Mouse (Mus musculus) lung, adult 2 months (tissue): ENCODE measurements at regions not wholly inside any gene's neighbourhood (a gene's known extent, or its start where the extent isn't known, plus 50 kb on each side); places are given as distances from the start of the nearest gene placed in this dataset.

Experiments used
- CTCF ChIP-seq: fragments of 200-500 bp; IDR thresholded peaks from 2 replicates; pipeline ENCODE4 v1.5.1; 2011; ENCODE audit warnings: mild to moderate bottlenecking, low read length, control low read depth; ENCODE audit not compliant: insufficient read depth
- POLR2A ChIP-seq: fragments of 200-500 bp; IDR thresholded peaks from 2 replicates; pipeline ENCODE4 v1.6.1; 2011; ENCODE audit warnings: low read depth, mild to moderate bottlenecking, control low read depth, low read length, borderline replicate concordance; ENCODE audit errors: extremely low read depth

DNA sequence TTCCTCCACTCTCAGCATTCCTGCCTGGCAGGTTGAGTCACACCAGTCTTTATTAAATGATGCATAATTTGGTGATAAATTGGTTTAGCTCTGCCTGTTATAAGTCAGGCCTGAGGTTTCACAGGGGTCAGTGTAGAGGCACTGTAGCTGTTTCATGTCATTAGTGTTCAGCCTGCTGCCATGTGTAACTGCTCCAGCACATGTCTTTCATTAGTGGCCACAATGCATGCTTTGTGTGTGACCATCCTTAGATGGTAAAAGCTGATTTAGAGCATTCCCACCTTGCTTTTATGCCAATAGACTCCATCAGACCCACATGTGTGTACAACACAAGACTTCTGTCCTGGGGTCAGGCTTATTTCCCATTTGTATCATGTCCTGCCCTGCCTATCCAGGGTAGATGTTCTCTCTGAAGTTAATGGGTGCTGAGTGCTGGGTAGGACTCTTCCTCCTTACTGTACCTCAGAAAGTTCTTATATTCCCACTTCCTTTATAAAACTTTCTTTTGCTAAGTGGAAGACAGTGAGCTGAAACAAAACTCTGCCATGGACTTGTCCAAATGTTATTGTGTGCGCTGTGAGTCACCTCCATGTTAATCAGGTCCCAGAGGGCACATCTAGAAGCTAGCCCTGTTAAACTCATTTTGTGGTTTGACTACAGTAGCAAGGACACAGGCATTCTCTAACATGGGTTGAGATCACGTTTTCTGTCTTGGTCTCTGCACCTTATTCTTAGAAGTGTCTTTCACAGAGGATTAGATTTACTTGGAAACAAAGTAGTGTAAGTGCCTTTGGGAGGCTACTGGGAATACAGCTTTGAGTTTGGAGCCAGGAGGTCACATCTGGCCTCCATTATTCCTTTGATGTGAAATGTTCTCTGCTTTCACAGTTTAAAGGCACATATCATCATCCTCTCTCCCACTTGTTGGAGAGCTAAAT, 316.5 kb downstream of the Hace1 start:
- TF ChIP-seq POLR2A (no peak), CTCF (no peak)
